Mouse (Mus musculus): ENCODE results near the gene Ednra.

DNA sequence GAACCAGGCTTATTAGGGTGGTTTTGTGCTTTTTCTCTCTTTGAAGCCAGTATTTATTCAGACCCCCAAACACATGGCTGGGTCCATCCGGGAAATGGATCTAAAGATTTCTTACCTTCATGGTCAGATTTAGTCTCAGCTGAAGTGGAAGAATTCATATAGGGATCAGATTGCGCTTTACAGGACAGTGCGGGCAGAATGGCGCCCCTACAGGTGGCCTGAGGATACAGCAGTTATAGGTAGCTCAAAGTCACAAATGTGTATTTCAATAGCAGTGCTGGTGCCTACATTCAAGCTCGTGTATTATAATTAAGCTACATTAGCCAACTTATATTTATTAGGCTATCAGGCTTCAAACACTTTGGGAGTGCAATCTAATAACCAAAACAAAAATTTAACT lies 49.0 kb upstream of the Ednra start:
- no peak for TF ChIP-seq GATA1 (IDR thresholded peaks at IDR 0.05; ENCODE audit: borderline replicate concordance, low read length)
- no peak for TF ChIP-seq FLI1 (IDR thresholded peaks at IDR 0.05; ENCODE audit: low read length)
